Mouse (Mus musculus): ENCODE results near the gene Vstm2a.

DNA sequence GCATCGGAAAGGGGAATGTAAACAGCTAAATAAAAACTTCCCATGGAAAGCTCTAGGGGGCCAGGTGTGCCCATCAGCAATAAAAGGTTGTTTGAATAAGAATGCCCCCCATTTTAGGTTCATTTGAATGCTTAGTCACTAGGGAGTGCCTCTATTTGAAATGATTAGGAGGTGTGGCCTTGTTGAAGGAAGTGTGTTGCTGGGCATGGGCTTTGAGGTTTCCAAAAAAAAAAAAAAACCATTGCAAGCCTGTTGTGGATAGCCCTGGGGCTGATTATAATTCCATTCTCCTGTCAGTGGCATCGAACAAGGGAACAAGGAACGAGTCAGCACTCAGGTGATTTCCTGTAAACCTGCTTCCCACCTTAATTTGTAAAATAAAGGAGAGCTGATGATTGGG, 87.7 kb downstream of the Vstm2a start:
- TF ChIP-seq EP300 (IDR thresholded peaks at IDR 0.05; ENCODE audit: insufficient read depth, low read depth, low read length) (no peak), CTCF (IDR thresholded peaks at IDR 0.05; ENCODE audit: low read depth, low read length) (no peak)
